Mouse (Mus musculus) G1E (cell line): Measurements from ENCODE around the gene Gipr.

Experiments
- CTCF ChIP-seq: IDR thresholded peaks from 2 replicates; pipeline ENCODE4 v1.5.1; 2012; ENCODE audit warnings: low read depth, low read length, inconsistent platforms, mixed read lengths
- GATA1 ChIP-seq: IDR thresholded peaks from 2 replicates; pipeline ENCODE4 v1.6.1; 2012; ENCODE audit warnings: borderline replicate concordance, low read length, inconsistent platforms, mixed read lengths
- GATA2 ChIP-seq: IDR thresholded peaks from 2 replicates; pipeline ENCODE4 v1.6.1; 2012; ENCODE audit warnings: low read depth, low read length, inconsistent platforms, borderline replicate concordance
- POLR2AphosphoS5 ChIP-seq: IDR thresholded peaks from 2 replicates; pipeline ENCODE4 v1.6.1; 2012; ENCODE audit warnings: low read depth, low read length, inconsistent platforms; ENCODE audit not compliant: insufficient replicate concordance
- TAL1 ChIP-seq: conservative IDR thresholded peaks from 2 replicates; pipeline ENCODE4 v1.6.1; 2012; ENCODE audit warnings: low read depth, low read length, inconsistent platforms, mixed read lengths

DNA sequence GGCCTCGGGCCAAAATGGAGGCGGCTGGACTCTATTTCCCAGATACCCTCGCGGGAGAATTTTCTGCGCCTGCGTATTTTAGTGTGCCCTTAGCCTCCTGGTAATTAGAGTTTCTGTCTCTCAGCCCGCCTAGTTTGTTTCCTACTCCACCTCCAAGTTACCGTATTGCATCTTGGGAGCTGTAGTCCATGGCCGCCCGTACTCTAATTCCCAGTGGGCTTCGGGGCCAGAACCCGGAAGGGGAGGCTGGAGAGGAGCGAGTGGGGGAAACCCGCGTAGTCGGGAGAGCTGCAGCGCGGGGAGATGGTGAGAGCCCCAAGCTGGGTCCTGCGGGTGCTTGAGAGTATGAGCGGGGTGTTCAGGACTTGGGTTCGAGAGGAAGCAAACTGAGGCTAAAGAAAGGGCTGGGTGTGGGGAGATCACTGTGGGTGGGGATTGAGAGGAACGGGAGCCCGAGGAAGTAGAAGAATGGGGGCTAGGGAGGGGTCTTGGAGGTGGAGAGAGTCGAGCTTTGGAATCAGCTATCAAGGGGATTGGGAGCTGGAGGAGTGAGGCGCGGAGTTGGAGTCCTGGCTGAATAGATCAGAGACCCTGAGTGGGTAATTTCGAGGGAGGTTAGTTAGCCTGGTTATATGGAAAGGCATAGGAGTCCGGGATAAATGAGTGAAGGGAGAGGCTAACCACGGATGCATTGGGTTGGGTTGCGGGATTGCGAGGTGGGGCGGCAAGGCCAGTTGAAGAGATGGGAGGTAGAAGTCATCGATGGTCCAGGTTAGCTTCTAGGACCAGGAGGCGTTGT is 46.1 kb downstream of the Gipr start, which contains the start of gene Fbxo46:
- TF ChIP-seq GATA1 (no peak), CTCF (no peak), TAL1 (no peak), GATA2 (no peak), POLR2AphosphoS5 (no peak)
